Mouse (Mus musculus) liver (tissue): Measurements from ENCODE around the gene Hsd17b3.

Experiments
- DNase-seq: peaks from one replicate; pipeline ENCODE4 v3.0.0-alpha.2; 2020; ENCODE audit warnings: mixed read lengths

Gene Hsd17b3

GRCm38 (mm10) chr13:64018586-64019141, 70.4 kb downstream of the Hsd17b3 start:
- no peak for DNase-seq

GRCm38 (mm10) chr13:64016048-64016447, 73.0 kb downstream of the Hsd17b3 start:
- DNase-seq: no peak

- DNase-seq: no peak
Measured at GRCm38 (mm10) chr13:64011157-64011556, 77.9 kb downstream of the Hsd17b3 start.
